Mouse (Mus musculus) hindbrain, embryonic 12.5 days (tissue): ENCODE results near the gene D5Ertd579e. TPM values are rescaled to one million over a fixed set of nuclear protein-coding genes. Genes with fewer than 3 reads are reported as not detected.

Source experiments
- ATAC-seq: fragments of 200-750 bp; cut with Nextera tagmentation; 2 replicates; pipeline ENCODE4 v1.8.0; 2017; ENCODE audit warnings: moderate TSS enrichment; ENCODE audit not compliant: low FRiP score
- H3K27ac ChIP-seq: fragments of 300-500 bp; sonication (generic); 2 replicates; pipeline ENCODE4 v1.5.1; 2016; ENCODE audit warnings: mild to moderate bottlenecking
- H3K27me3 ChIP-seq: fragments of 300-500 bp; sonication (generic); 2 replicates; pipeline ENCODE4 v1.6.1; 2016; ENCODE audit warnings: mild to moderate bottlenecking
- H3K36me3 ChIP-seq: fragments of 300-500 bp; sonication (generic); 2 replicates; pipeline ENCODE4 v1.6.1; 2016; ENCODE audit warnings: mild to moderate bottlenecking
- H3K4me1 ChIP-seq: fragments of 300-500 bp; sonication (generic); 2 replicates; pipeline ENCODE4 v1.6.1; 2016
- H3K4me2 ChIP-seq: fragments of 300-500 bp; sonication (generic); replicated peaks from 2 replicates; pipeline ENCODE4 v1.6.1; 2016; ENCODE audit warnings: mild to moderate bottlenecking
- H3K4me3 ChIP-seq: fragments of 300-500 bp; sonication (generic); 2 replicates; pipeline ENCODE4 v1.5.1; 2016; ENCODE audit warnings: mild to moderate bottlenecking
- H3K9ac ChIP-seq: fragments of 300-500 bp; sonication (generic); 2 replicates; pipeline ENCODE4 v1.6.1; 2016; ENCODE audit warnings: mild to moderate bottlenecking, moderate library complexity
- H3K9me3 ChIP-seq: fragments of 300-500 bp; sonication (generic); replicated peaks from 2 replicates; pipeline ENCODE4 v1.6.1; 2016; ENCODE audit warnings: mild to moderate bottlenecking
- WGBS: fragments of 180-500 bp; shearing (Covaris S2); methylation state at CpG from one replicate; pipeline ENCODE4 v1.1.7; 2016; 5-methylcytosine and 5-hydroxymethylcytosine counted together
- polyA plus RNA-seq: library from polyadenylated mRNA; unstranded; fragments of >200 nt; fragmentation: Nextera tagmentation; extraction: Ambion mirVana; gene quantifications from 2 replicates; pipeline ENCODE4 v1.2.1, GENCODE M21; 2016

The D5Ertd579e gene
- polyA plus RNA-seq, 1 experiment from 2014 or later: 41.8 TPM

DNA sequence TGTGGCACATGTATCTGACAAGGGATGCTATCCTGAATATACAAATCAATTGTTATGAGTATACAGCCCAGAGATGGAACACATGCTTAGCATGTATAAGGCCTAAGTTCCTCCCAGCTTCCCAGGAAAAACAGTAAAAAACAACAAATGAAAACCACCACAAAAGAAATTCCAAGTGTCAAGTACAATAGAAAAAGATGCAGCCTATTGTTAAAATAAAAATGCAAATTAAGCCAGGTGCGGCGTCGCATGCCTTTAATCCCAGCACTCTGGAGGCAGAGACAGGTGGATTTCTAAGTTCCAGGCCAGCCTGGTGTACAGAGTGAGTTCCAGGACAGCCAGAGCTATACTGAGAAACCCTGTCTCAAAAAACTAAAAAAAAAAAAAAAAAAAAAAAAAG, 138.9 kb downstream of the D5Ertd579e start:
- WGBS: 67% methylated on average over 3 of the region's 3 CpGs

DNA sequence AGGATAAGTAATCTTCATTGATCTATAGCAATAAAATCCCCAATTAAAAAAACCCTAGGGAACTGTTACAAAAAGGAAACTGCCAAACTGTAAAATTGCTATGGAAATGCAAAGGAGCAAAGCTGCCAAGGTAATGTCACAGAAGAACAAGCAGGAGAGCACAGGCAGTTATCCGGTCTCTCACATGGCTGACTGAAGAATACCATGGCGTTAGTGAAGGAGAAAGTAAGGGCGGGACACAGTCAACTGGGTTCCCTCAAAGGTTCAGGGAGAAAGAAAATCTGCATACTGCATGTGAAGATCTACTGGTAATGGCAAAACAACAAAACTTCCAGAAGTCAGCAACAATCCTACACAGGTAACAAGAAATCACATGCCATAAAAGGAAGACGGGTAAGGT, 139.5 kb downstream of the D5Ertd579e start:
- no peak overlapping the region for H3K27ac ChIP-seq
- no peaks in the 10 kb centered on the region for H3K36me3 ChIP-seq
- H3K4me3 ChIP-seq: no peak overlapping the region
- WGBS: 74% methylated on average over 4 of the region's 4 CpGs
- H3K9me3 ChIP-seq: no peaks in the 10 kb centered on the region
- ATAC-seq: no peak
- peaks cover 3% of the 10 kb centered on the region for H3K4me1 ChIP-seq
- H3K9ac ChIP-seq: no peak overlapping the region
- no peaks in the 10 kb centered on the region for H3K27me3 ChIP-seq
- no peak overlapping the region for H3K4me2 ChIP-seq

More for the DNA sequence above, 138.9 kb downstream of the D5Ertd579e start:
- Histone ChIP-seq H3K27me3 (no peaks in the 10 kb centered on the region), H3K4me1 (peaks cover 3% of the 10 kb centered on the region), H3K4me2 (no peak overlapping the region), H3K27ac (no peak overlapping the region), H3K9ac (no peak overlapping the region), H3K9me3 (no peaks in the 10 kb centered on the region), H3K4me3 (no peak overlapping the region), H3K36me3 (no peaks in the 10 kb centered on the region)
- ATAC-seq: no peak

GRCm38 (mm10) chr5:36554496-36554895, 141.3 kb downstream of the D5Ertd579e start:
- H3K4me1 ChIP-seq: peaks cover 3% of the 10 kb centered on the region
- H3K27me3 ChIP-seq: no peaks in the 10 kb centered on the region
- no peak for ATAC-seq
- H3K27ac ChIP-seq: no peak overlapping the region
- no peaks in the 10 kb centered on the region for H3K9me3 ChIP-seq
- no peak overlapping the region for H3K9ac ChIP-seq
- 66% methylated on average over 5 of the region's 5 CpGs for WGBS
- H3K4me2 ChIP-seq: no peak overlapping the region
- no peaks in the 10 kb centered on the region for H3K36me3 ChIP-seq
- H3K4me3 ChIP-seq: no peak overlapping the region

GRCm38 (mm10) chr5:36553886-36554285, 141.9 kb downstream of the D5Ertd579e start:
- no peaks in the 10 kb centered on the region for H3K36me3 ChIP-seq
- 81% methylated on average over 4 of the region's 4 CpGs for WGBS
- H3K27ac ChIP-seq: no peak overlapping the region
- no peak for ATAC-seq
- no peaks in the 10 kb centered on the region for H3K9me3 ChIP-seq
- H3K27me3 ChIP-seq: no peaks in the 10 kb centered on the region
- H3K4me1 ChIP-seq: peaks cover 3% of the 10 kb centered on the region
- H3K9ac ChIP-seq: no peak overlapping the region
- H3K4me2 ChIP-seq: no peak overlapping the region
- no peak overlapping the region for H3K4me3 ChIP-seq

GRCm38 (mm10) chr5:36553056-36553606, 142.7 kb downstream of the D5Ertd579e start:
- Histone ChIP-seq H3K27me3 (no peaks in the 10 kb centered on the region), H3K4me1 (peaks cover 3% of the 10 kb centered on the region), H3K4me2 (no peak overlapping the region), H3K9ac (no peak overlapping the region), H3K9me3 (no peaks in the 10 kb centered on the region), H3K27ac (no peak overlapping the region), H3K4me3 (no peak overlapping the region), H3K36me3 (no peaks in the 10 kb centered on the region)
- no peak for ATAC-seq
- whole genome bisulfite sequencing: 77% methylated on average over 2 of the region's 2 CpGs

DNA sequence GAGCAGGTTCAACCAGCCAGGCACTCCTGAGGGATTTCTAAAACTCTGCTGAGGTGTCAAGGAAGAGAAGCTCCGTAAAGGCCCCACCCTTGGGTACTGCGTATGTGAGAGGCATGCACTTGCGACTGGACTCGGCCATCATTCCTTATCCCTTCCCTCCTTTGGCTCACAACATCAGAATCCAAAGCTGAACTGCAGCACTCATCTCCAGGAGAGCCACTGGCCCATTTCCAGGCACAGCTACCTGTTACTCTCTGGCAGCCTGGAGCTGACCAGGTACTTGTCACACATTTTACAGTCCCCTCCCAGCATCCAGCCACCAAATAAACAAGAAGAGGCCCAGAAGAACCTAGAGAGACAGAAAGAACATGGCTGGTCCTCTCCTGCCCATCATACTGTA, 143.4 kb downstream of the D5Ertd579e start:
- 97% methylated on average over 4 of the region's 4 CpGs for WGBS
- no peak overlapping the region for H3K27ac ChIP-seq
- H3K4me2 ChIP-seq: no peak overlapping the region

More for the DNA sequence above, 143.4 kb downstream of the D5Ertd579e start:
- Histone ChIP-seq H3K9me3 (no peaks in the 10 kb centered on the region), H3K9ac (no peak overlapping the region), H3K4me3 (no peak overlapping the region), H3K4me1 (no peaks in the 10 kb centered on the region), H3K36me3 (no peaks in the 10 kb centered on the region), H3K27me3 (no peaks in the 10 kb centered on the region)
- ATAC-seq: no peak

Other genes with a start within 250 kb of the D5Ertd579e start
- 42.3 and 43.6 TPM in 2 replicates for gene Grpel1, start 231.0 kb downstream of the D5Ertd579e start, polyA plus RNA-seq
- 2.5 and 2.7 TPM in 2 replicates for gene Tada2b, start 211.7 kb downstream of the D5Ertd579e start, polyA plus RNA-seq
- gene Ccdc96, start 211.4 kb downstream of the D5Ertd579e start, polyA plus RNA-seq: 4.7 and 5.0 TPM in 2 replicates
- gene Tbc1d14, start 102.7 kb downstream of the D5Ertd579e start, polyA plus RNA-seq: 56.2 and 57.4 TPM in 2 replicates
- 28.0 and 29.2 TPM in 2 replicates for gene Bloc1s4, start 52.6 kb upstream of the D5Ertd579e start, polyA plus RNA-seq
- 495 and 532 TPM in 2 replicates for gene Mrfap1, start 100.7 kb upstream of the D5Ertd579e start, polyA plus RNA-seq
- 16.1 and 16.7 TPM in 2 replicates for gene Man2b2, start 134.6 kb upstream of the D5Ertd579e start, polyA plus RNA-seq
- gene Ppp2r2c, start 172.5 kb upstream of the D5Ertd579e start, polyA plus RNA-seq: 7.6 and 8.0 TPM in 2 replicates